Mouse (Mus musculus) right cerebral cortex, postnatal 25 days (tissue): ENCODE measurements at regions not wholly inside any gene's neighbourhood (a gene's known extent, or its start where the extent isn't known, plus 50 kb on each side); places are given as distances from the start of the nearest gene placed in this dataset.

Source experiments
- DNase-seq: peaks from one replicate; pipeline ENCODE4 v3.0.0; 2022

GRCm38 (mm10) chr8:44765677-44766076 is 169.6 kb upstream of the Fat1 start:
- no peak for DNase-seq

GRCm38 (mm10) chr8:44766111-44766873 is 169.0 kb upstream of the Fat1 start:
- no peak for DNase-seq

- no peak for DNase-seq
Observed at GRCm38 (mm10) chr8:44767271-44767670, 168.0 kb upstream of the Fat1 start.

- DNase-seq = no peak
Observed at GRCm38 (mm10) chr8:44779212-44779611, 156.0 kb upstream of the Fat1 start.

GRCm38 (mm10) chr8:44782421-44782820 is 152.8 kb upstream of the Fat1 start:
- no peak for DNase-seq

- no peak for DNase-seq
Observed at GRCm38 (mm10) chr8:44785161-44785560, 150.1 kb upstream of the Fat1 start.

GRCm38 (mm10) chr8:44786740-44787139 is 148.5 kb upstream of the Fat1 start:
- no peak for DNase-seq

GRCm38 (mm10) chr8:44788290-44788689 is 147.0 kb upstream of the Fat1 start:
- no peak for DNase-seq

- no peak for DNase-seq
Observed at GRCm38 (mm10) chr8:44799513-44799912, 135.7 kb upstream of the Fat1 start.

- DNase-seq = no peak
Observed at GRCm38 (mm10) chr8:44800827-44801273, 134.4 kb upstream of the Fat1 start.

GRCm38 (mm10) chr8:44801604-44802206 is 133.5 kb upstream of the Fat1 start:
- no peak for DNase-seq

GRCm38 (mm10) chr8:44802331-44802730 is 132.9 kb upstream of the Fat1 start:
- no peak for DNase-seq

GRCm38 (mm10) chr8:44804414-44805178 is 130.7 kb upstream of the Fat1 start:
- DNase-seq = no peak

GRCm38 (mm10) chr8:44805179-44805815 is 129.9 kb upstream of the Fat1 start:
- DNase-seq = no peak

GRCm38 (mm10) chr8:44812360-44812759 is 122.9 kb upstream of the Fat1 start:
- DNase-seq = no peak

GRCm38 (mm10) chr8:44817532-44818157 is 117.6 kb upstream of the Fat1 start:
- no peak for DNase-seq

- DNase-seq = no peak
Observed at GRCm38 (mm10) chr8:44819270-44819669, 116.0 kb upstream of the Fat1 start.

GRCm38 (mm10) chr8:44819691-44820090 is 115.6 kb upstream of the Fat1 start:
- no peak for DNase-seq

GRCm38 (mm10) chr8:44825183-44825757 is 110.0 kb upstream of the Fat1 start:
- no peak for DNase-seq

GRCm38 (mm10) chr8:44826936-44827335 is 108.3 kb upstream of the Fat1 start:
- peak; percentile 15 for DNase-seq

- DNase-seq = no peak
Observed at GRCm38 (mm10) chr8:44828026-44828425, 107.2 kb upstream of the Fat1 start.

GRCm38 (mm10) chr8:44838431-44838830 is 96.8 kb upstream of the Fat1 start:
- no peak for DNase-seq
